In genomic region chr4:122878333-122879070, GRCm38 (mm10) we compare ENCODE assay signal across 10 mouse cellular contexts. TPM values are rescaled to one million over a fixed set of nuclear protein-coding genes. Genes with fewer than 3 reads are reported as not detected.
DNase-seq lines count a peak whose midpoint lies in the region; ATAC-seq and TF ChIP-seq lines count a peak whose summit lies in the region.
"Had no signal": no experiment of that assay in that cellular context is flagged by ENCODE, and none has a peak within 500 bp of the region (broad histone marks: within the 10 kb centered on the region; RNA-seq: fewer than 3 reads in every experiment).

No protein-coding gene starts in this region.

- 95% methylated on average over 2 of the region's 2 CpGs for WGBS in kidney, embryonic 14.5 days
- WGBS in midbrain, embryonic 15.5 days = 96% methylated on average over 2 of the region's 2 CpGs

- H3K27me3 ChIP-seq in kidney, embryonic 14.5 days (ENCODE audit: control insufficient read depth, insufficient read depth, low read length) = no peaks in the 10 kb centered on the region
- no peaks in the 10 kb centered on the region for H3K27me3 ChIP-seq in midbrain, embryonic 15.5 days (replicated peaks)
- H3K27me3 ChIP-seq: liver, embryonic 15.5 days had no signal

- no peaks in the 10 kb centered on the region for H3K9me3 ChIP-seq in kidney, embryonic 14.5 days (ENCODE audit: control insufficient read depth, low read length)
- H3K9me3 ChIP-seq in midbrain, embryonic 15.5 days = no peaks in the 10 kb centered on the region
- H3K9me3 ChIP-seq: liver, embryonic 15.5 days had no signal

- no peak for TF ChIP-seq CTCF in embryonic fibroblast, embryonic 13.5 days (IDR thresholded peaks at IDR 0.05; ENCODE audit: borderline replicate concordance, insufficient read depth, low read length)

- H3K4me1 ChIP-seq in kidney, embryonic 14.5 days (ENCODE audit: control insufficient read depth, insufficient read depth, low read length) = peaks cover 3% of the 10 kb centered on the region; the same call in 1 of the 2 replicates
- peaks cover 14% of the 10 kb centered on the region for H3K4me1 ChIP-seq in embryonic fibroblast, embryonic 13.5 days (ENCODE audit: control insufficient read depth, insufficient read depth, low read length)
- H3K4me1 ChIP-seq in midbrain, embryonic 15.5 days = peaks cover 10% of the 10 kb centered on the region

- H3K36me3 ChIP-seq in kidney, embryonic 14.5 days (ENCODE audit: control insufficient read depth, insufficient read depth, low read length) = no peaks in the 10 kb centered on the region; the same call in 1 of the 2 replicates
- H3K36me3 ChIP-seq in midbrain, embryonic 15.5 days (replicated peaks) = no peaks in the 10 kb centered on the region
- H3K36me3 ChIP-seq: liver, embryonic 15.5 days had no signal

- no peak for ATAC-seq in kidney, embryonic 14.5 days (ENCODE audit: low FRiP score, low TSS enrichment)
- ATAC-seq in megakaryocyte-erythroid progenitor cell, adult 5-6 weeks (replicated peaks; ENCODE audit: low FRiP score, low TSS enrichment, poor library complexity, severe bottlenecking) = 0 out of 2 replicates have a peak, but pooled peaks have one; percentile 25
- no peak for ATAC-seq in midbrain, embryonic 15.5 days (replicated peaks)
- ATAC-seq in erythroid progenitor cell, adult 5-6 weeks (replicated peaks; ENCODE audit: low FRiP score, poor library complexity, severe bottlenecking) = no peak

- peak; percentile 37 for DNase-seq in kidney, adult 9 months
- peak; percentile 25 to 42 for DNase-seq in CD8-positive naive resting alpha-beta T cell, adult 2 months (ENCODE audit: low read depth in 2 of 2, low spot score in 2 of 2)
- DNase-seq in kidney, postnatal 25 days = no peak
- DNase-seq: cerebellum, adult 9-11 months had no signal

- no peak for TF ChIP-seq POLR2A in embryonic fibroblast, embryonic 13.5 days (IDR thresholded peaks at IDR 0.05; ENCODE audit: low read depth, low read length)

- H3K4me2 ChIP-seq in kidney, embryonic 14.5 days (replicated peaks; ENCODE audit: low read depth, low read length) = no peak overlapping the region
- H3K4me2 ChIP-seq in midbrain, embryonic 15.5 days = no peak overlapping the region
- H3K4me2 ChIP-seq: liver, embryonic 15.5 days had no signal

- no peak overlapping the region for H3K4me3 ChIP-seq in kidney, embryonic 14.5 days (ENCODE audit: low read length)
- H3K4me3 ChIP-seq in embryonic fibroblast, embryonic 13.5 days (ENCODE audit: insufficient read depth, low read length) = no peak overlapping the region
- H3K4me3 ChIP-seq in midbrain, embryonic 15.5 days = no peak overlapping the region
- H3K4me3 ChIP-seq: liver, embryonic 15.5 days had no signal

- H3K9ac ChIP-seq in kidney, embryonic 14.5 days (ENCODE audit: low read depth, low read length) = no peak overlapping the region
- H3K9ac ChIP-seq in midbrain, embryonic 15.5 days = no peak overlapping the region
- H3K9ac ChIP-seq: liver, embryonic 15.5 days had no signal

- H3K27ac ChIP-seq in kidney, embryonic 14.5 days (ENCODE audit: low read depth, low read length) = no peak overlapping the region
- peak overlapping the region; percentile 93 for H3K27ac ChIP-seq in embryonic fibroblast, embryonic 13.5 days (ENCODE audit: insufficient read depth, low read length)
- H3K27ac ChIP-seq in midbrain, embryonic 15.5 days = no peak overlapping the region
- H3K27ac ChIP-seq: liver, embryonic 15.5 days had no signal

RNA-seq across cellular contexts. Expression of gene Cap1, which starts 7.4 kb away (rescaled TPM):
- polyA plus RNA-seq in kidney, embryonic 14.5 days (2014; fragmentation: Nextera tagmentation; extraction: Ambion mirVana) = 45.6 and 76.7 TPM in 2 replicates
- polyA plus RNA-seq in embryonic fibroblast, embryonic 13.5 days (2011; ENCODE audit: insufficient read length, low read depth, missing spikeins) = 317 and 412 TPM in 2 replicates
- total RNA-seq in megakaryocyte-erythroid progenitor cell, adult 5-6 weeks (2014; fragmentation: Nextera tagmentation) = 50.7 and 56.5 TPM in 2 replicates
- total RNA-seq in megakaryocyte-erythroid progenitor cell, adult 5-6 weeks (2017) = 80.5 and 95.8 TPM in 2 replicates
- 66.9 and 69.4 TPM in 2 replicates for polyA plus RNA-seq in midbrain, embryonic 15.5 days (2015; fragmentation: Nextera tagmentation; extraction: Ambion mirVana)
- 80.5 and 81.8 TPM in 2 replicates for total RNA-seq in erythroid progenitor cell, adult 5-6 weeks (2015; ENCODE audit: low replicate concordance)
- 71.2 and 81.2 TPM in 2 replicates for total RNA-seq in erythroid progenitor cell, adult 5-6 weeks (2017; ENCODE audit: low replicate concordance)

RNA-seq across cellular contexts. Expression of gene Ppt1, which starts 42.5 kb away (rescaled TPM):
- 64.6 and 82.5 TPM in 2 replicates for polyA plus RNA-seq in kidney, embryonic 14.5 days (2014; fragmentation: Nextera tagmentation; extraction: Ambion mirVana)
- 66.8 and 75.8 TPM in 2 replicates for polyA plus RNA-seq in embryonic fibroblast, embryonic 13.5 days (2011; ENCODE audit: insufficient read length, low read depth, missing spikeins)
- total RNA-seq in megakaryocyte-erythroid progenitor cell, adult 5-6 weeks (2014; fragmentation: Nextera tagmentation) = 24.5 and 25.1 TPM in 2 replicates
- total RNA-seq in megakaryocyte-erythroid progenitor cell, adult 5-6 weeks (2017) = 30.1 and 37.8 TPM in 2 replicates
- 90.6 and 91.4 TPM in 2 replicates for polyA plus RNA-seq in midbrain, embryonic 15.5 days (2015; fragmentation: Nextera tagmentation; extraction: Ambion mirVana)
- 15.1 and 39.3 TPM in 2 replicates for total RNA-seq in erythroid progenitor cell, adult 5-6 weeks (2015; ENCODE audit: low replicate concordance)
- 6.9 and 12.6 TPM in 2 replicates for total RNA-seq in erythroid progenitor cell, adult 5-6 weeks (2017; ENCODE audit: low replicate concordance)

Comparison
In these comparisons a context has a peak if more than half of its experiments do, and no peak if none do; other contexts are left out.
1. DNase-seq: peak in kidney, adult 9 months (single experiment) and CD8-positive naive resting alpha-beta T cell, adult 2 months (2 of 2); none in kidney, postnatal 25 days (0 of 2).